In the genomic region with DNA sequence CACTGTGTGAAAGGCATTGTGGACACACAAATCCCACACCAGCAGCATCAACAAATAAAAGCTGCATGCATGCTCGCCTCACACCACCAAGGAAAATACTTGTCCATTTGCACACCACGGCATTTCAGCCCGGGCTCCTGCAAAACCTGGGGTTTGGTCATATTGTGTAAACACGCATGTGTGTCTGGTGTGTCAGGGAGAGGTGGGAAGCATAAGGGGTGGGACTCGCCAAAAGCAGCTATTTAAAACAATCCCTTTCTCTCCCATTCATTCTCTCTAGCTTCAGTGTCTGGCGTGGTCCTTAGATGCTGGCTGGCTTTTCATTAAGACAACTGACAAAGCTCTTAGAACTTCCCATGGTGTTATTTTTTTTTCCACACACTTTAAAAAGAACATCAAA, we compare ENCODE assay signal across 8 mouse cellular contexts. TPM values are rescaled to one million over a fixed set of nuclear protein-coding genes. Genes with fewer than 3 reads are reported as not detected.
DNase-seq lines count a peak whose midpoint lies in the region; ATAC-seq and TF ChIP-seq lines count a peak whose summit lies in the region.

No protein-coding gene starts in this region.

- no peak overlapping the region for H3K27ac ChIP-seq in heart, embryonic 11.5 days (ENCODE audit: low read depth, low read length)
- H3K27ac ChIP-seq in forebrain, embryonic 10.5 days, result peak overlapping the region; percentile 94
- no peak overlapping the region for H3K27ac ChIP-seq in limb, embryonic 15.5 days
- H3K27ac ChIP-seq in gastrocnemius, adult 2 months, result no peak overlapping the region

- peak overlapping the region; percentile 59 for H3K4me3 ChIP-seq in heart, embryonic 11.5 days (ENCODE audit: low read depth, low read length)
- peak overlapping the region; percentile 81 for H3K4me3 ChIP-seq in G1E (ENCODE audit: low read depth, low read length)
- peak overlapping the region; percentile 69 for H3K4me3 ChIP-seq in forebrain, embryonic 10.5 days
- peak overlapping the region; percentile 86; the same call in 1 of the 2 replicates for H3K4me3 ChIP-seq in limb, embryonic 15.5 days
- no peak overlapping the region for H3K4me3 ChIP-seq in gastrocnemius, adult 2 months

- DNase-seq in heart, postnatal 4 days, result no peak
- peak; percentile 31 for DNase-seq in G1E (ENCODE audit: low spot score)
- no peak for DNase-seq in forebrain, embryonic 10.5 days (ENCODE audit: extremely low spot score, low spot score)
- peak; percentile 37 to 49 for DNase-seq in right cerebral cortex, postnatal 10 days (ENCODE audit: low spot score in 2 of 2)
- DNase-seq in gastrocnemius, adult 2 months, result no peak
- no peak for DNase-seq in frontal cortex, postnatal 25 days (ENCODE audit: low spot score in 2 of 2)

- 35% methylated on average over 6 of the region's 6 CpGs for WGBS in heart, embryonic 11.5 days (ENCODE audit: insufficient replicate concordance)
- 15% methylated on average over 6 of the region's 6 CpGs for WGBS in forebrain, embryonic 10.5 days
- 34% methylated on average over 6 of the region's 6 CpGs for WGBS in limb, embryonic 15.5 days

- ATAC-seq in heart, embryonic 11.5 days (replicated peaks; ENCODE audit: insufficient number of reproducible peaks, low FRiP score, low TSS enrichment), result no peak
- 0 out of 2 replicates have a peak, but pooled peaks have one; percentile 6 for ATAC-seq in G1E (ENCODE audit: extremely low read depth, insufficient number of reproducible peaks, low FRiP score, poor library complexity, severe bottlenecking)
- ATAC-seq in limb, embryonic 15.5 days (ENCODE audit: insufficient number of reproducible peaks, low FRiP score, low TSS enrichment, low read depth), result no peak

- no peaks in the 10 kb centered on the region for H3K36me3 ChIP-seq in heart, embryonic 11.5 days (ENCODE audit: control insufficient read depth, insufficient read depth, low read length)
- peaks cover 27% of the 10 kb centered on the region for H3K36me3 ChIP-seq in G1E (replicated peaks)
- H3K36me3 ChIP-seq in forebrain, embryonic 10.5 days (replicated peaks), result peaks cover 4% of the 10 kb centered on the region; the same call in 1 of the 2 replicates
- no peaks in the 10 kb centered on the region for H3K36me3 ChIP-seq in limb, embryonic 15.5 days

- H3K9ac ChIP-seq in heart, embryonic 11.5 days (ENCODE audit: low read depth, low read length), result no peak overlapping the region
- H3K9ac ChIP-seq in limb, embryonic 15.5 days, result no peak overlapping the region

- no peaks in the 10 kb centered on the region for H3K9me3 ChIP-seq in heart, embryonic 11.5 days (replicated peaks; ENCODE audit: control insufficient read depth, low read length)
- no peaks in the 10 kb centered on the region for H3K9me3 ChIP-seq in G1E (replicated peaks)
- no peaks in the 10 kb centered on the region for H3K9me3 ChIP-seq in forebrain, embryonic 10.5 days
- H3K9me3 ChIP-seq in limb, embryonic 15.5 days, result no peaks in the 10 kb centered on the region

- no peak for TF ChIP-seq CTCF in G1E (IDR thresholded peaks at IDR 0.05; ENCODE audit: low read depth, low read length)
- no peak for TF ChIP-seq CTCF in gastrocnemius, adult 2 months (IDR thresholded peaks at IDR 0.05)

- H3K4me1 ChIP-seq in heart, embryonic 11.5 days (ENCODE audit: control insufficient read depth, insufficient read depth, low read length), result 0 out of 2 replicates have a peak, but pooled peaks cover 7% of the 10 kb centered on the region
- peaks cover 62% of the 10 kb centered on the region for H3K4me1 ChIP-seq in G1E (ENCODE audit: insufficient read depth, low read depth, low read length)
- H3K4me1 ChIP-seq in forebrain, embryonic 10.5 days, result peaks cover 36% of the 10 kb centered on the region
- H3K4me1 ChIP-seq in limb, embryonic 15.5 days, result peaks cover 12% of the 10 kb centered on the region; the same call in 1 of the 2 replicates

- no peaks in the 10 kb centered on the region; the same call in 1 of the 2 replicates for H3K27me3 ChIP-seq in heart, embryonic 11.5 days (ENCODE audit: control insufficient read depth, insufficient read depth, low read length)
- H3K27me3 ChIP-seq in G1E (ENCODE audit: insufficient read depth, low read length), result no peaks in the 10 kb centered on the region
- peaks cover 7% of the 10 kb centered on the region for H3K27me3 ChIP-seq in forebrain, embryonic 10.5 days (ENCODE audit: poor library complexity, severe bottlenecking)
- H3K27me3 ChIP-seq in limb, embryonic 15.5 days, result no peaks in the 10 kb centered on the region

- intact Hi-C loops in gastrocnemius, adult 2 months (cut with DNase I), result no loop called here

- H3K4me2 ChIP-seq in heart, embryonic 11.5 days, result peak overlapping the region; percentile 70
- peak overlapping the region; percentile 92; the same call in 1 of the 2 replicates for H3K4me2 ChIP-seq in limb, embryonic 15.5 days

RNA-seq across cellular contexts. Expression of a gene that starts 1.4 kb away (rescaled TPM):
- polyA plus RNA-seq in heart, embryonic 11.5 days (2014; fragmentation: Nextera tagmentation; extraction: Ambion mirVana), result 20.6 and 20.7 TPM in 2 replicates
- total RNA-seq in heart, postnatal 4 days (2021), result 1 to 10 TPM; 6.5 to 7.7 TPM
- total RNA-seq in G1E (2014; fragmentation: Nextera tagmentation) (849 and 918 TPM in 2 replicates), G1E (2017) (488 and 524 TPM in 2 replicates)
- polyA plus RNA-seq in G1E (2012), result 179 and 203 TPM in 2 replicates
- polyA plus RNA-seq in forebrain, embryonic 10.5 days (2016; fragmentation: Nextera tagmentation; extraction: Ambion mirVana), result 27.9 and 31.1 TPM in 2 replicates
- polyA plus RNA-seq in limb, embryonic 15.5 days (2015; fragmentation: Nextera tagmentation; extraction: Ambion mirVana), result 14.0 and 16.2 TPM in 2 replicates
- 1 to 10 TPM in 1 of 2 experiments, under 1 TPM in 1; 0.28 to 1.1 TPM for total RNA-seq in gastrocnemius, adult 2 months (2021)

Comparison
In these comparisons a context has a peak if more than half of its experiments do, and no peak if none do; other contexts are left out.
1. DNase-seq: peak in G1E (single experiment) and right cerebral cortex, postnatal 10 days (2 of 2); none in heart, postnatal 4 days (single experiment), forebrain, embryonic 10.5 days (single experiment), gastrocnemius, adult 2 months (single experiment) and frontal cortex, postnatal 25 days (0 of 2).